Mouse (Mus musculus): Measurements from ENCODE around the gene Pla2g4d.
A peak's percentile ranks its signal among the peaks of the same experiment; 100 is the strongest.

Gene Pla2g4d

DNA sequence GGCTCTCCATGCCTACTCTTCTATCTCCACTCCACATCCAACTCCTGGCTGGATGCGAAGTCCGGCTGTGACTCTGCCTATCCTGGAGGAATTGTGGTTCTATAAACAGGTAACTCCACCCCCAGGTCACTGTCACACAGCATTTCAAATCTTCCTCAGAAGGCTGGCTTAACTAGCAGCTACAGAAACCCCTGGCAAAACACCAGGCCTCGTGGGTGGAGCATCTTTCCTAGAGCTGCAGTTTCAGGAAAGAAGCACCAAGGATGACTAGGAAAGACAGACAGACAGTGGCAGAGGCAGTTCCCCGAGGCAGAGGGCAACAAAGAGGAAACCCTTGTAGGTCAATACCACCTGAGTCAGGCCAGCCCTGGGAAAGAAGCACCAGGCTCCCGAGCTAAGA is at the start of gene Pla2g4d:
Gene Pla2g4d, minus strand, starts transcription at position 203 of the 400 bp plus-strand sequence.
- DNase-seq = peak; percentile 40

- no peak for DNase-seq
Measured at GRCm38 (mm10) chr2:120337886-120338285, 48.9 kb upstream of the Pla2g4d start.

DNA sequence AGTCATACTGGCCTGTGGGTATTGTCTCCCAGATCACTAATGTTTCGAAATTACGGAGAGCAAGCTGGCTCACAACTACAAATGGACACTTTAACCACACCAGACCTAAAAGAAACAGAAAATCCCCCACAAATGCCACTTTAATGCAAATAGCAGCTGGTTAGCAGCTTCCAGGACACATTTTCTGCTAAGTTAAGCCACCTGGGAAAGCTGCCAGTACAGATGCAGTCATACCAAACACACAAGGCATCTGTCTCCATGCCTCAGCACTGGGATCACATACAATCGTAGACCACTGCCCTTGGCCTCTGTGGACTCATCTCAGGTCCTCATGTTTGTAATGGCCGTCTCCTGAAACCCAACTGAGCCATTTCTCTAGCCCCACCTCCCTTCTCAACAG is 42.6 kb upstream of the Pla2g4d start:
- DNase-seq = no peak

DNA sequence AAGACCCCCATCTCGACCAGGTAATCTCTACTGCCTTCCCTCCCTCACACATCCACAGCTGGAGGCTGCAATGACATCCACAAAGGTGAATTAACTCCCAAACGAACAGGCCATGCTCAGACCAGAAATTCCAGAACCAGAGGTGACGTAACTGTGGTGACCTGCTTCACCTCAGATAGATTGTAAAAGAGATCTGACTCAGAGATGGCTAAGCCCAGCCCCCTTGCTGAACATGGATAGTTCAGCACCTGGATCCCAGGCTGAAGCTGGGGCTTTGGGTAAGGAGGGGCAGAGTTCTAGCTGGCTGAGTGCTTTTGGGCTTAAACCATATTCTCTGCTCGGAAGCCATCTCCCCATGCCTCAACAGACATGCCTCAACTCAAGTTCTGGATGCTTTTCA is 26.1 kb upstream of the Pla2g4d start:
- no peak for DNase-seq

DNA sequence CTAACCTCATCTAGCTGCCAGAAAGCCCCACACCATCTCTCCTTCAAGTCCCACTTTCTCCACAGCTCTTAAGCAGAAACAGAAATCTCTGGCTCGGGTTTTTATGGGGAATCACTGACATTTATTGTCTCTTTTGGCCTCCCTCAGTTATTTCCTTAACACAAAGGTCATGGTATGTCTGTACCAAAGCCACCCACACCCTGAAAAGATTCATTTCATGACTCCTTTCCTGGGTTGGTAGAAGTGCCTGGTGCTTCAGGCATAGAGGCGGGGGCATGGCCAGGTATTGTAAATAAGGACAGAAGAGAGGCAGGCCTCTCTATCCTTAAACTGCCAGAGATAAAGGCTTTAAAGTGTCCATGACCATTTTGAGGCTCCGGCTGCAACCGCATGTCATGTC is 25.5 kb upstream of the Pla2g4d start:
- DNase-seq = no peak

GRCm38 (mm10) chr2:120313976-120314375 is 25.0 kb upstream of the Pla2g4d start, which contains the start of gene Pla2g4f:
Pla2g4f (minus strand) TSS chr2:120314165.
- no peak for DNase-seq

DNA sequence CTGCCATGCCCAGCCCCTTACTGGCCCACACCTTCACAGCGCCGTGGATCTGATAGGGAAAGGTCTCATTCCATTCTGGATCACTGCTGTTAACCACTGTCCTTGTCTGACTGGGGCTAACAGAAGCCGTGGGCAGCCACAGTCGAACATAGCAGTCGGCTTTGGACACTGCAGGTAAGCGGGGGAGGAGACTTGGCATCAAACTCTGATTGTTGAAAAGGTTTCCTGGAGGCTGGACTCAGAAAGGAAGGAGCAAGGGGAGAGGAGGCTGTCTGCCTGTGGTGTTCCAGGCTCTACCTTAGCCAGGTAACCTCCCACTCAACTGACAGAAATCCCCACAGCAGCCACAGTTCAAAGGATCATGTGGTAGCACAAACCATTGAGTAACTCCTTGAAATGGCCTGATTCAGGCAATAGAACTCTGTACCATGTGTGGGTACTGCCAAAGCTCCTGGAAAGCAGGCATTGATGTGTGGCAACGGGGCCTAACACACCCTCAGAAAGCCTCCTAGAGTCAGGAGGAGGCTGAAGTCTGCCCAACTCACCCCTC is 23.4 kb upstream of the Pla2g4d start:
- DNase-seq = no peak

- DNase-seq = no peak
Measured at GRCm38 (mm10) chr2:120304113-120304512, 15.1 kb upstream of the Pla2g4d start.

- no peak for DNase-seq
Measured at GRCm38 (mm10) chr2:120301076-120301475, 12.1 kb upstream of the Pla2g4d start.

- DNase-seq = no peak
Measured at GRCm38 (mm10) chr2:120299866-120300265, 10.9 kb upstream of the Pla2g4d start.

DNA sequence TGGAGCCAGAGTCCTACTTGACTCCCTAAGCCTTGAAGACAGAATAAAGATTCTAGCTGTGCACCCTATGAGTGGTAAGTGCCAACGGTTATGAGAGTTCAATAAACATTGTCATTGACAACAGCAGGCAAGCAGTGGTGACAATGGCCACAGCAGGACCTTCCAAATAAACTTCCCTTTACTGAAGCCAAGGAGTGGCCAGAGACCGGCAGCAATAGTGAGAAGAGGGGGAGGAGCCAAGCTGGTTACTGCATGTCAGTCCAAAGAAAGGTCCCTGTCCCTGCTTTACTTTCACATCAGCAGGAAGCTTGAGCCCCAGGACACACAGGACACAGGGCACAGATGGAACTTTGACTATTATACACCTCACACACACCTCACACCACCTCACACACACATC is 7.2 kb upstream of the Pla2g4d start:
- DNase-seq = no peak

- no peak for DNase-seq
Measured at GRCm38 (mm10) chr2:120291471-120292078, 2.6 kb upstream of the Pla2g4d start.

- DNase-seq = no peak
Measured at GRCm38 (mm10) chr2:120288401-120288800, 596 bp downstream of the Pla2g4d start.

DNA sequence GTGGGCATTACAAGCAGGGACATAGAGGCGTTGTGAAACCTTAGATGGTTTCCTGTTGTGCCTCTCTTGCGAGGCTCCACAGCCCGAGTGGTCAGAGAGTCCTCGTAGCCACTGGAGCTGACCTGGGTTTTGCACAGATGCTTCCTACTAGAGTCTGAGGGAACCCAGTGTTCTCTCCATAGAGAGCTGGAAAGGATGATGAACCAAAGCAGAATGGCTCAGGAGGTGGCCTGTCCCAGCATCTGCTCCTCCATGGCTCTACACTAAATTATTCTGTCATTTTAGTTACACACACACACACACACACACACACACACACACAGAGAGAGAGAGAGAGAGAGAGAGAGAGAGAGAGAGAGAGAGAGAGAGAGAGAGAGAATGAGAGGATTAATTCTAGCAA is 3.4 kb downstream of the Pla2g4d start:
- no peak for DNase-seq

DNA sequence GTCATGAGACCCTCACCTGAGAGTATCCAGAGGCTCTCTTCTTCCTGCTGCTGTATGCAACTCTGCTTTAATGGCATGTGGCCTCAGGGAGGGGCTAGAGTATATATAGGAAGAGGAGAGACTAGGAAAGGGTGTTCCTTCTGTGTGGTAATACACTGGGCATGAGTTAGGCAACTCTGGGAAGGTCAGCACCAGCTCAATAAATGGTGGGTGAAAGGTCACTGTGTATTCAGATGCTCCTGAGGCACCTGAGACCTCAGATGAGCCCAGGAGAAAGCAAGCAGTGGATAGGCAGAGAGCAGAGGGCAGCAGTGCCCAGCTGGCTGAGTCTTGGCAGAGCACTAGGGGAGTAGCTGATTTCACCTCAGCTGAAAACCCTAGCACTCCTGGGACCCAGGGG is 4.3 kb downstream of the Pla2g4d start:
- DNase-seq = no peak

- DNase-seq = no peak
Measured at GRCm38 (mm10) chr2:120284094-120284493, 4.9 kb downstream of the Pla2g4d start.

GRCm38 (mm10) chr2:120283550-120283949 is 5.4 kb downstream of the Pla2g4d start:
- no peak for DNase-seq

DNA sequence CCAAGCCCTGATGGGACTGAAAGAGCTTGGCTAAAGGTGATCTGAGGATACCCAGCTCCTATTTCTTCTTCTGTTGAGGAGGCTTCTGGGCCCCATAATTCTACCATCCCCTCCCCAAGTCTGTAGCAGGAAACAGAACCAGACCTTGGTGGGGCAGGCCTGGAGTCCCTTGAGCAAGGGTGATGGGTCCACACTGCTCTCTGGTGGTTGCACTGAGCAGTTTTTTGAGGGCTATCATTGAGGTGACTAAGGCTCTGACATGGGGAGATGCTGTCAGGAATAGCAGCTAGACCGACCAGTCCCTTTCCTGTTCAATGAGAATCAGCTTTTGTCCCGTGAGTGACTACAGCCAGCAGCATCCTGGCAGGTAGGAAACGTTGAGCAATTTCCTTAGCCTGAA is 7.8 kb downstream of the Pla2g4d start:
- DNase-seq = no peak

- DNase-seq = peak; percentile 60
Measured at GRCm38 (mm10) chr2:120279961-120280360, 9.0 kb downstream of the Pla2g4d start.

DNA sequence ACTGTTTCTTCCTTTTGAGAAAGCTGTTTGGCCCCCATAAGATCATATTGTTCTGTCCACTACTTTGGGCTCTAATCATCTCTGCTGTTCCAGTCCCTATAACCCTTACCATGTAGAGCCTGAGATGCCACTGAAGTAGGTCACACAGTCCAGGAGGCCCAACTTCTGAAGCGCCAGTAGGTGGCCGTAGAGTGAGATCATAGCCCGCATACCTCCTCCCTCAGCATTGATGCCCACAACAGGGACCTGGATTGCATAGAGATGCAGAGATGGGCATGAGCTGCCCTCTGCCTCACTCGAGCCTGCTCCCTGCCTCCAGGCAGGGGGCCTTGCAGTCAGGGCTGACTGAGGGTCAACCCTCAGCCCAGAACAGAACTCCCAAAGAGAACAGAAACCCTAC is 12.0 kb downstream of the Pla2g4d start:
- no peak for DNase-seq

GRCm38 (mm10) chr2:120268635-120269034 is 20.4 kb downstream of the Pla2g4d start:
- DNase-seq = no peak

GRCm38 (mm10) chr2:120265523-120265922 is 23.5 kb downstream of the Pla2g4d start:
- DNase-seq = no peak

DNA sequence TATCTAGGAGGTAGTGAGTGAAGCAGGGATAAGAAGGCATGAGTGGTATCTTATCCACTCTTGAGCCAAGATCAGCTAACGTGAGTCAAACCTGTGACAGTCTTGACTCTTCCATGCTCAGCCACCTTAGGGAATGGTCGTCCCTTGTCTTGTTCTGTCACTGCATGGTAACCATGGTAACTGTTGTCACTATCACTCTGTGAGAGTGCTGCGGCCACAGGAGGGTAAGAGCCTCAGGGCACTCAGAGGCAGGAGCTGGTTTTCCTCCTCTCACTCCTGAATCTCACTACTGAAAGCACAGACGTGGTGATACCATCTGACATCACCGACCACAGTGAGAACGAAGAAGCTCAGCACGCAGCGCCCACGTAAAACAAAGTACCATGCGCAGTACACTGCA is 24.1 kb downstream of the Pla2g4d start:
- DNase-seq = no peak

DNA sequence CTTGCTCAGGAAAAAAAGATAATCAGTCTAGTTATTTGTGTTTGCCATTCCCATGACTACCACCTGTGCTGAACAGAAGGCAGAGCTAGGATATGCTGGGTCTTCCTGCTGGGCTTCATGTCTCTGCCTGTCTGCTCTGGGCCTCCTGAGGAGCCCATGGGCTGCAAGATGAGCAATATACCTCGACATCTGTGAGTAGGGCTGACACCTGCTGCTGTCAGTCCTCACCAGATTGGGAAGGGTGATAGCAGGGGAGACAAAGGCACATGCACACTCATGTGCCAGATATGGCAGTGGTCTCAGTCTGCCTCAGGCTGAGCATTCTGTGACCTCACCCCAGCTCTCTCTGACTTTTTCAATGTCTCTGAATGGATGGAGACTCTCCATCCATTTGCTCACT is 26.1 kb downstream of the Pla2g4d start:
- no peak for DNase-seq

DNA sequence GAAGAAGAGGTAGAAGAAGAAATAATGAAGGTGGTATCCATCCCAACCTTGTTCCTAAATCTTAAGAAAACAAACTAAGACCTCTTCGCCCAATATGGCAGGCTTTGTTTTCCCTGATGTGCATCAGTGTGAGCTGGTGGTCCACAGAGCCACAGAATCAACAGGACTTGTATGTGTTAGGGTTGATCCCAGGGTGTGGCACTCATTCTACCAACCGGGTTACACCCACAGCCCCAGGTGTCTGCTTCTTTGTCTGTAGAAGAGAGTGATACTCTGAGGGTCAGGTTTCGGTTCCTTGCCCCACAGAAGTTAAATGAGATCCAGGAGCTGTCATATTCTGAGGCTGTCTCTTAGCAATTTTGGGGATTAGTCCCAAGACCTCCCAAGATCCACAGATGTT is 27.7 kb downstream of the Pla2g4d start:
- DNase-seq = no peak

All from right cerebral cortex, postnatal 14 days (tissue).